Mouse (Mus musculus): ENCODE data around the gene Zfp518a. TPM values are rescaled to one million over a fixed set of nuclear protein-coding genes. Genes with fewer than 3 reads are reported as not detected.

Zfp518a gene
- polyA plus RNA-seq, 1 experiment from 2014 or later: 10.4 TPM

DNA sequence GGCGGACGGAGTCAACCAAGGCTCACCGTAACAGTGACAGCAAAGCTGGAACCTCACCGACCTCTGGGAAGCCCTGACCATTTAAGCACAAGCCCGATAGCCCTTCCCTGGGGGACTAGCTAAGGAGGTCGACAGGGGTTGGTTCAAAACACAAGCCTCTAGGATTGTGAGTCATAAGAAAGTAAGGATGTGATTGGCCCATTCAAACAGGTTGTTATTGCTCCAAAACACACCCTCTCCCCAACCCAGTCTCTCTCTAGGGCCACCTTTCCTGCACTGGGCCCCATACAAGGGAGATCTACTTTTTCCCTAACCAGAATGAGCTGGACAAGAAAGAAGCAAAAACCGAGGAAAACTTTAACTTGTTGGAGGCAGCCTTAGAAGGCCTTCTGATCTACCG lies 40.9 kb downstream of the Zfp518a start:
- Histone ChIP-seq H3K27me3 (ENCODE audit: insufficient read depth, poor library complexity, severe bottlenecking) (no peaks in the 10 kb centered on the region), H3K36me3 (no peaks in the 10 kb centered on the region), H3K9me3 (no peaks in the 10 kb centered on the region), H3K4me3 (no peak overlapping the region), H3K4me1 (no peaks in the 10 kb centered on the region), H3K27ac (no peak overlapping the region)
- 40% methylated on average over 8 of the region's 8 CpGs for WGBS
- no peak for DNase-seq (ENCODE audit: low spot score)

DNA sequence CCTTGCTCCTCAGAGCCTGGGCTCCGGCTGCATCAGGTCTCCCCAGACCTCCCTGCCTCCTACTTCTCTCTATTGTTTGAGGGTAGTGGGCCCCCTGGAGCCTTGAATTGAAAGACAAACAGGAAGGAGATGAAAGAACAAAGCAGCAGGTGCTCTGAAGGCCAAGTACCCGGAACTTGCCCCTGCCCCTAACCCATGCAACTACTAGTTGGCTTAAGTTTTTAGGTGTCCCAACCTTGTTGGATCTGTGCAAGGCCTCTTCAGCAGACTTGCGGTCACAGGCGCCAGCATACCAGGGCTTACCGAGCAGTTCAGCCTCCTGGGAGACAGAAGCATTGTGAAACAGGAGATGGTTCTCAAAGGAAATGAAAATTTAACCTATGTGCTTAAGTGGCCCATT lies 41.5 kb downstream of the Zfp518a start:
- Histone ChIP-seq H3K9me3 (no peaks in the 10 kb centered on the region), H3K27me3 (ENCODE audit: insufficient read depth, poor library complexity, severe bottlenecking) (no peaks in the 10 kb centered on the region), H3K4me3 (no peak overlapping the region), H3K27ac (no peak overlapping the region), H3K36me3 (no peaks in the 10 kb centered on the region), H3K4me1 (peaks cover 4% of the 10 kb centered on the region)
- WGBS: 43% methylated on average over 5 of the region's 5 CpGs
- no peak for DNase-seq (ENCODE audit: low spot score)

DNA sequence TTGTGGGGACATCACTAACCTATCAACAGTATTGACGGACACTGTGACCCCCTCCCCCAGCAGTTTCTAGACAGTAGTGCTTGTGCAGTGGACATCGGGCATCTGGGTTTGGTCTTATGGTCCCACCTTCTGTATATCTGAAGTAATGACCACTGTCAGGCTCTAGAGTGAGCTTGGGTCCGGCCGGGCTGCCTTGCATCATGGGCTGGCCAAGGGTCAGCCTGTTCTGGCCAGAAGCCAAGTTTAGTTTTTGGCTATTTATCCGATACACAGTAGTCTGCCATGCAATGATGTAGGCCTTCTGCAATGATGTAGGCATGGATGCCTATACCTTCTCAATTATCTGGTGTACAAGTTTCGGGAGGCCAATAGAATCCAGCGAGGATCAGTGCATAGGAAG lies 49.0 kb downstream of the Zfp518a start:
- Histone ChIP-seq H3K36me3 (no peaks in the 10 kb centered on the region), H3K4me1 (peaks cover 20% of the 10 kb centered on the region), H3K27me3 (ENCODE audit: insufficient read depth, poor library complexity, severe bottlenecking) (no peaks in the 10 kb centered on the region), H3K4me3 (no peak overlapping the region), H3K9me3 (no peaks in the 10 kb centered on the region), H3K27ac (no peak overlapping the region)
- WGBS: 86% methylated on average over 7 of the region's 7 CpGs
- no peak for DNase-seq (ENCODE audit: low spot score)

DNA sequence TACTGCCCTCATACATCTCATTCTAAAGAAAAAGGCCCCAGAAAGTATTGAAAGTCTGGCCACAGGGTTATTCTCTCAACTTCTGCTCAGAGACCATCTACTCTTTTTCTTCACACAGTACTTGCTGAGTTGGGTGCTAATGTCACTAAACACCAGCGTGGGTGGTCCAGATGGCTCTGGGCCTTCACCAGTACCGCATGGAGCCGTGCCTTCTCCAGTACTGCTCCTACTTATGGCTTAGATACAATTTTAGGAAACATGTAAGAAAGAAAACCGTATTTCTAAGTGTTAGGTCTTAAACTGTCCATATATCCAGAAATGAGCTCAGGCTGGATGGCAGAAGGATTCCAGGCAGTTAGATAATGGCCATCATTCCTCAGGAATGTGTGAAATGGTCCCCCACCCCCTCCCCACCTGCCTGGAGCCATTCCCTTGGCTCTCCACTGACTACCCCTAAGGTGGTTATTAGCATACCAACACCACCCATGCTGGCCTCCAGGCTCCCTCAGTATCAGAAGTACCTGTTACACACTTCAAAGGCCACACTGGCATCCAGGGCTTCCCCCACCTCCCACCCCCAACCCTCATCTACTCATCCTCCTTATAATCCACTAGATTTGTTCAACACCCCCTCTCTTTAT lies 52.6 kb downstream of the Zfp518a start:
- Histone ChIP-seq H3K9me3 (no peaks in the 10 kb centered on the region), H3K27ac (no peak overlapping the region), H3K27me3 (ENCODE audit: insufficient read depth, poor library complexity, severe bottlenecking) (no peaks in the 10 kb centered on the region), H3K36me3 (no peaks in the 10 kb centered on the region), H3K4me1 (peaks cover 6% of the 10 kb centered on the region), H3K4me3 (no peak overlapping the region)
- no peak for DNase-seq (ENCODE audit: low spot score)
- 81% methylated on average over 4 of the region's 4 CpGs for WGBS

DNA sequence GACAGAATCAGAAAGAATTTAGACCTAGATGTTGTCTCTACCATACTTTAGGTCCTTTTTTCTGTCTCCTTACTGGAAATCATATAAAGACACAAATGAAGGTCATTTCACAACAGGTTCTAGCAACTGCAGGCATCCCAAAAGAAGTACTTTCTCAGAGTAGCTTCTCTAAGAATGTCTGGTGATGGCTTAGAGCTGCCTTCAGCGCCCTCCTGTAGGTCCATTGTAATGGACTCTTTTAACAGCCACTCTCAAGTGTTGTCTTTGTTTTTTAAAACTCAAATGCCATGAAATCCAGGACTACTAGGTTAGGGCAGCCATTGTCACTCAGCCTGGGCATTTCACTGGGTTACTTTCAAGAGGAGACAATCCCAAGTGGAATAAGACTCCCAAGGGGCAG lies 64.5 kb downstream of the Zfp518a start:
- no peak for DNase-seq (ENCODE audit: low spot score)
- WGBS: 59% methylated on average over 1 of the region's 1 CpGs
- Histone ChIP-seq H3K27me3 (ENCODE audit: insufficient read depth, poor library complexity, severe bottlenecking) (peaks cover 4% of the 10 kb centered on the region; the same call in 1 of the 2 replicates), H3K4me3 (no peak overlapping the region), H3K4me1 (peaks cover 7% of the 10 kb centered on the region; the same call in 1 of the 2 replicates), H3K27ac (no peak overlapping the region), H3K36me3 (no peaks in the 10 kb centered on the region), H3K9me3 (no peaks in the 10 kb centered on the region)

DNA sequence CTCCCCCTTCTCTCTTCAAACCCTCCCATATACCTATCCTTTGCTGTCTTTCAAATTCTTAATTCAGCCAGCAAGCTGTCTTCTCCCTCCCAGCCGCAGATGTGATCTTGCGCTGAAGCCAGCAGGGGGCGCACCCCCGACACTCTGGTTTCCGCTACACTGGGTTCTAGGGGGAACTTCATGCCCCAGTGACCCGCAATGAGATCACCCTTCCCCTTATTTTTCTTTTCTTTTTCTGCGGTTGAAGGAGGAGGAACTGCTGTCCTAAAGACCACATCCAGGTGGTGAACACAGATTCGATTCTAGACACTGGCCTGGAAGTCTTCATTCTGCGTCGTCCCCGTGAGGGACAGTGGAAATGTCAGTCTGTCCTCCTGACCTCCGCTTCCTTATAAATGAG lies 68.5 kb downstream of the Zfp518a start:
- H3K27ac ChIP-seq: no peak overlapping the region
- H3K4me3 ChIP-seq: no peak overlapping the region
- no peak for DNase-seq (ENCODE audit: low spot score)

DNA sequence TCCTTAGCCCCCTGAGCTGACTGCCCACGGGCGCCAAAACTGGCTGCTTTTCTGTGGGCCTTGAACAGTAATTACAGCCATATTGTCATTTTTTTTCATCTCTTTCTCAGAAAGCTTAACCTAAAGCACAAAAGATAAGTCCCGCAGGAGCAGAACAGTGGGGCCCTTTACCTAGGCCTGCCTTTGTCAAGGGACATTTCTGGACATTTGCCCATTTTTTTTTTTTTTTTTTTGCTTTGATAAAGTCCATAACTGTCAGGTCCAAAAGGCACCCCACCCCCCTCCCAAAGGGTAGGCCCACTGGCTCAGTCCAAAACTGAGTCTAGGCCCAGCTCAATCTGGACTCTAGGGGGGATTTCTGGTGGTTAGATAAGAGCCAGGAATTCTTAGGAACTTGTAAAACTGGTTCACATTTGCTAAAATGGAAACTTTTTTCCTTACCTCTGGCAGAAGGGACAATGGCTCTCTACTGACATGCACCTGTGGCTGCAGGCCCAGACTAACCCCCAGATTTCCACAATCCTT lies 69.9 kb downstream of the Zfp518a start:
- H3K4me3 ChIP-seq: no peak overlapping the region
- no peak for DNase-seq (ENCODE audit: low spot score)
- no peaks in the 10 kb centered on the region for H3K9me3 ChIP-seq
- 74% methylated on average over 3 of the region's 3 CpGs for WGBS
- H3K27ac ChIP-seq: no peak overlapping the region
- peaks cover 10% of the 10 kb centered on the region; the same call in 1 of the 2 replicates for H3K27me3 ChIP-seq (ENCODE audit: insufficient read depth, poor library complexity, severe bottlenecking)
- 0 out of 2 replicates have a peak, but pooled peaks cover 3% of the 10 kb centered on the region for H3K4me1 ChIP-seq
- H3K36me3 ChIP-seq: no peaks in the 10 kb centered on the region

More for the DNA sequence above, 68.5 kb downstream of the Zfp518a start:
- Histone ChIP-seq H3K27me3 (ENCODE audit: insufficient read depth, poor library complexity, severe bottlenecking) (peaks cover 11% of the 10 kb centered on the region; the same call in 1 of the 2 replicates), H3K36me3 (no peaks in the 10 kb centered on the region), H3K9me3 (no peaks in the 10 kb centered on the region), H3K4me1 (peaks cover 7% of the 10 kb centered on the region; the same call in 1 of the 2 replicates)
- 45% methylated on average over 12 of the region's 12 CpGs for WGBS

DNA sequence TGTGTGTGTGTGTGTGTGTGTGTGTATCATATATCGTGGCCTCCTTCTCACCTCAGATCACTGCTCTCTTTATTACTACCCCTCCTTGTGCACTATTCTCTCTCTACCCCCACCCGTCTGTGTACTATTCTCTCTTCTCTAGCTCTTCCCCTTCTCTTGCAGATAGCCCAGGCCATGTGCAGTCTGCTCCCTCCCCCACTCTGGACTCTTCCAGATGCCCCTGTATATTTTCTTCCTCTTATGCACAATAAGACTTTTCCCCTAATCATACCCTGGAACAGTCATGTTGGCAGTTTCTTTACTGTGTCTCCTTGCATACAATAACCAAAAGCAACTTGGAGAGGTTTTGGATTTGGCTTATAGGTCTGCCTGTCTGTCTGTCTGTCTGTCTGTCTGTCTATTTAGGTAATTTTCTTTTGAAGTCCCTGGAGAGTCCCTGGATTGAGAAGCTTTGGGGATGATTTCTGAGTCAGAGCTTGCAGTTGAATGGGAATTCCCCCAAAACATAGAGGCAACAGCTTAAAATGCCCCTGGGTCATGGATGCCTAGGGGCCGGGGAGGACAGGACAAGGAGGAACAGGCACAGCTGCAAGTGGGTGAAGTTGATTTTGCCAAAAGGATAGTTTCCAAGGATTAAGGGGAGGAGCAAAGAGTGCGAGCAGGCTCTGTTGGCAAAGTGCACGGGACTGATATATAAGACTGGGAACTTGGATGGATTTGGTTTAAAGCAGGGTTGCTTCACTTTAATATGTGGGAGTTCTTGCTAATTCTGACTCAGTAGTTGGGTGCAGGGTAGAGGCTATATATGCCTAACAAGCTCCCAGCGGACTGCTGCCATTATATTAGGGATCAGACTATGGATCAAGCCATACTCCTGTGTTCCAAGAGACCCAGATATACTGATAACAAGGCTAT lies 70.7 kb downstream of the Zfp518a start:
- no peak for DNase-seq (ENCODE audit: low spot score)
- Histone ChIP-seq H3K36me3 (no peaks in the 10 kb centered on the region), H3K9me3 (no peaks in the 10 kb centered on the region), H3K27ac (no peak overlapping the region), H3K27me3 (ENCODE audit: insufficient read depth, poor library complexity, severe bottlenecking) (0 out of 2 replicates have a peak, but pooled peaks cover 7% of the 10 kb centered on the region), H3K4me1 (no peaks in the 10 kb centered on the region), H3K4me3 (no peak overlapping the region)
- 74% methylated on average over 6 of the region's 6 CpGs for WGBS

Small RNA genes lying within 50 kb of the gene (microRNA-seq; reads per million reads assigned to microRNA genes)
- gene Mir8092: not detected

Other genes with a start within 250 kb of the Zfp518a start
- gene Cc2d2b, start 146.0 kb upstream of the Zfp518a start, polyA plus RNA-seq (2016; fragmentation: Nextera tagmentation; extraction: Ambion mirVana): 0.17 and 0.79 TPM in 2 replicates
- 12.3 and 14.7 TPM in 2 replicates for gene Ccnj, start 63.4 kb upstream of the Zfp518a start, polyA plus RNA-seq (2016; fragmentation: Nextera tagmentation; extraction: Ambion mirVana)
- 0.09 and 0.38 TPM in 2 replicates for gene Blnk, start 99.8 kb downstream of the Zfp518a start, polyA plus RNA-seq (2016; fragmentation: Nextera tagmentation; extraction: Ambion mirVana)
- gene Dntt, start 134.6 kb downstream of the Zfp518a start, polyA plus RNA-seq (2016; fragmentation: Nextera tagmentation; extraction: Ambion mirVana): 0.06 TPM in 1 of 2 replicates, not detected in the other
- not detected in 2 replicates for gene Opalin, start 182.4 kb downstream of the Zfp518a start, polyA plus RNA-seq (2016; fragmentation: Nextera tagmentation; extraction: Ambion mirVana)